Mouse (Mus musculus): ENCODE data around the gene Fam193a.

GRCm38 (mm10) chr5:34363115-34363514 lies 6.6 kb upstream of the Fam193a start:
- TF ChIP-seq EP300 (IDR thresholded peaks at IDR 0.05; ENCODE audit: low read depth in 1 of 2, low read length in 2 of 2): no peak
- no peak for TF ChIP-seq POLR2A (IDR thresholded peaks at IDR 0.05; ENCODE audit: control insufficient read depth in 1 of 2, insufficient read depth in 1 of 2, low read depth in 1 of 2, low read length in 2 of 2, poor library complexity in 1 of 2)
- TF ChIP-seq CTCF (IDR thresholded peaks at IDR 0.05 in 2 of 3, conservative IDR thresholded peaks at IDR 0.05 in 1 of 3; ENCODE audit: control insufficient read depth in 1 of 3, insufficient read depth in 1 of 3, low read depth in 2 of 3, low read length in 3 of 3, poor library complexity in 1 of 3, severe bottlenecking in 1 of 3): no peak
- TF ChIP-seq MEF2A (IDR thresholded peaks at IDR 0.05; ENCODE audit: extremely low read depth, insufficient replicate concordance, low read depth, low read length, poor library complexity, severe bottlenecking): no peak
- no peak for TF ChIP-seq RCOR1 (IDR thresholded peaks at IDR 0.05; ENCODE audit: low read depth, low read length)
- no peak for TF ChIP-seq NRF1 (IDR thresholded peaks at IDR 0.05; ENCODE audit: insufficient read depth, low read depth, low read length, poor library complexity, severe bottlenecking)
- TF ChIP-seq JUND (IDR thresholded peaks at IDR 0.05; ENCODE audit: low read depth, low read length): no peak
- no peak for TF ChIP-seq POLR2AphosphoS5 (IDR thresholded peaks at IDR 0.05; ENCODE audit: borderline replicate concordance, low read depth, low read length)
- TF ChIP-seq NELFE (IDR thresholded peaks at IDR 0.05; ENCODE audit: low read depth, low read length): no peak
- no peak for TF ChIP-seq MYC (IDR thresholded peaks at IDR 0.05; ENCODE audit: low read depth, low read length)
- no peak for TF ChIP-seq USF1 (IDR thresholded peaks at IDR 0.05; ENCODE audit: low read depth, low read length)

Measured in MEL (cell line).